Mouse (Mus musculus): ENCODE data around the gene Vmn1r16. TPM values are rescaled to one million over a fixed set of nuclear protein-coding genes. Genes with fewer than 3 reads are reported as not detected.
"Not testable (repeated sequence)": the region's sequence is repeated elsewhere in the genome, so short reads cannot be mapped to it uniquely, and the experiment has no call there.

Vmn1r16 gene
- polyA plus RNA-seq (2012; rRNA removed), result not detected in 2 replicates
- polyA plus RNA-seq (2014; fragmentation: Nextera tagmentation; extraction: Ambion mirVana), result not detected in 2 replicates

GRCm38 (mm10) chr6:57329394-57329793 lies at the start of gene Vmn1r16:
TSS of gene Vmn1r16 (minus strand) at chr6:57329494.
- Histone ChIP-seq H3K27me3 (ENCODE audit: control insufficient read depth, insufficient read depth, low read length) (no peaks in the 10 kb centered on the region), H3K36me3 (replicated peaks; ENCODE audit: control insufficient read depth, insufficient read depth, low read depth) (no peaks in the 10 kb centered on the region), H3K4me1 (replicated peaks; ENCODE audit: control insufficient read depth in 2 of 2, insufficient read depth in 2 of 2, low read length in 1 of 2) (no peaks in the 10 kb centered on the region), H3K9ac (replicated peaks) (no peak within 1 kb of the TSS), H3K4me2 (ENCODE audit: low read depth) (no peak within 1 kb of the TSS), H3K27ac (no peak within 1 kb of the TSS), H3K9me3 (ENCODE audit: control insufficient read depth, low read length) (no peaks in the 10 kb centered on the region), H3K4me3 (ENCODE audit: insufficient read depth in 1 of 2, low read depth in 2 of 2, low read length in 2 of 2) (no peak within 1 kb of the TSS)
- 39% methylated on average over 3 of the region's 3 CpGs for WGBS (ENCODE audit: insufficient replicate concordance)
- ATAC-seq (ENCODE audit: insufficient read depth) (no peak), DNase-seq (ENCODE audit: low read depth in 3 of 3, low spot score in 3 of 3) (no peak)
- TF ChIP-seq EP300 (IDR thresholded peaks at IDR 0.05; ENCODE audit: low read depth), result no peak
- TF ChIP-seq CTCF (IDR thresholded peaks at IDR 0.05; ENCODE audit: low read depth), result no peak

GRCm38 (mm10) chr6:57367496-57367895 lies 38.2 kb upstream of the Vmn1r16 start:
- no peak for TF ChIP-seq CTCF (IDR thresholded peaks at IDR 0.05; ENCODE audit: low read depth)
- TF ChIP-seq EP300 (IDR thresholded peaks at IDR 0.05; ENCODE audit: low read depth), result no peak
- Histone ChIP-seq H3K4me1 (replicated peaks; ENCODE audit: control insufficient read depth in 2 of 2, insufficient read depth in 2 of 2, low read length in 1 of 2) (no peaks in the 10 kb centered on the region), H3K27ac (no peak overlapping the region), H3K27me3 (ENCODE audit: control insufficient read depth, insufficient read depth, low read length) (no peaks in the 10 kb centered on the region), H3K4me3 (ENCODE audit: insufficient read depth in 1 of 2, low read depth in 2 of 2, low read length in 2 of 2) (no peak overlapping the region), H3K4me2 (ENCODE audit: low read depth) (no peak overlapping the region), H3K9me3 (ENCODE audit: control insufficient read depth, low read length) (no peaks in the 10 kb centered on the region), H3K9ac (replicated peaks) (no peak overlapping the region), H3K36me3 (replicated peaks; ENCODE audit: control insufficient read depth, insufficient read depth, low read depth) (no peaks in the 10 kb centered on the region)
- 46% methylated on average over 1 of the region's 1 CpGs for WGBS (ENCODE audit: insufficient replicate concordance)
- no peak for ATAC-seq (ENCODE audit: insufficient read depth)
- DNase-seq (ENCODE audit: low read depth in 3 of 3, low spot score in 3 of 3), result no peak

- ATAC-seq (ENCODE audit: insufficient read depth); H3K9me3 ChIP-seq (ENCODE audit: control insufficient read depth, low read length); H3K4me2 ChIP-seq (ENCODE audit: low read depth); H3K9ac ChIP-seq (replicated peaks); H3K4me3 ChIP-seq (ENCODE audit: insufficient read depth in 1 of 2, low read depth in 2 of 2, low read length in 2 of 2); DNase-seq (ENCODE audit: low read depth in 3 of 3, low spot score in 3 of 3); H3K4me1 ChIP-seq (replicated peaks; ENCODE audit: control insufficient read depth in 2 of 2, insufficient read depth in 2 of 2, low read length in 1 of 2); H3K27ac ChIP-seq; H3K27me3 ChIP-seq (ENCODE audit: control insufficient read depth, insufficient read depth, low read length); H3K36me3 ChIP-seq (replicated peaks; ENCODE audit: control insufficient read depth, insufficient read depth, low read depth): not testable (repeated sequence)
- WGBS (ENCODE audit: insufficient replicate concordance), result 69% methylated on average over 1 of the region's 1 CpGs
Measured at GRCm38 (mm10) chr6:57365866-57366265, 36.6 kb upstream of the Vmn1r16 start.

- H3K4me1 ChIP-seq (replicated peaks; ENCODE audit: control insufficient read depth in 2 of 2, insufficient read depth in 2 of 2, low read length in 1 of 2), result no peaks in the 10 kb centered on the region
- H3K4me2 ChIP-seq (ENCODE audit: low read depth), result no peak within 1 kb of the TSS
- H3K27ac ChIP-seq, result no peak within 1 kb of the TSS
- no peaks in the 10 kb centered on the region for H3K36me3 ChIP-seq (replicated peaks; ENCODE audit: control insufficient read depth, insufficient read depth, low read depth)
- no peaks in the 10 kb centered on the region for H3K9me3 ChIP-seq (ENCODE audit: control insufficient read depth, low read length)
- no peak within 1 kb of the TSS for H3K9ac ChIP-seq (replicated peaks)
- ATAC-seq (ENCODE audit: insufficient read depth) (no peak), DNase-seq (ENCODE audit: low read depth in 3 of 3, low spot score in 3 of 3) (no peak)
- 48% methylated on average over 1 of the region's 1 CpGs for WGBS (ENCODE audit: insufficient replicate concordance)
- TF ChIP-seq CTCF (IDR thresholded peaks at IDR 0.05; ENCODE audit: low read depth), result no peak
- TF ChIP-seq EP300 (IDR thresholded peaks at IDR 0.05; ENCODE audit: low read depth), result no peak
- H3K27me3 ChIP-seq (ENCODE audit: control insufficient read depth, insufficient read depth, low read length), result no peaks in the 10 kb centered on the region
- no peak within 1 kb of the TSS for H3K4me3 ChIP-seq (ENCODE audit: insufficient read depth in 1 of 2, low read depth in 2 of 2, low read length in 2 of 2)
Measured at GRCm38 (mm10) chr6:57363627-57364026, 34.3 kb upstream of the Vmn1r16 start, which contains the start of gene Vmn1r17. TSS of gene Vmn1r17 (minus strand) at chr6:57363727.

GRCm38 (mm10) chr6:57356864-57357263 lies 27.6 kb upstream of the Vmn1r16 start:
- WGBS (ENCODE audit: insufficient replicate concordance), result 51% methylated on average over 2 of the region's 2 CpGs
- no peak overlapping the region for H3K9ac ChIP-seq (replicated peaks)
- H3K36me3 ChIP-seq (replicated peaks; ENCODE audit: control insufficient read depth, insufficient read depth, low read depth), result no peaks in the 10 kb centered on the region
- no peak overlapping the region for H3K4me3 ChIP-seq (ENCODE audit: insufficient read depth in 1 of 2, low read depth in 2 of 2, low read length in 2 of 2)
- ATAC-seq (ENCODE audit: insufficient read depth) (no peak), DNase-seq (ENCODE audit: low read depth in 3 of 3, low spot score in 3 of 3) (no peak)
- H3K27ac ChIP-seq, result no peak overlapping the region
- no peak overlapping the region for H3K4me2 ChIP-seq (ENCODE audit: low read depth)
- TF ChIP-seq EP300 (IDR thresholded peaks at IDR 0.05; ENCODE audit: low read depth) (no peak), CTCF (IDR thresholded peaks at IDR 0.05; ENCODE audit: low read depth) (no peak)
- no peaks in the 10 kb centered on the region for H3K9me3 ChIP-seq (ENCODE audit: control insufficient read depth, low read length)
- H3K4me1 ChIP-seq (replicated peaks; ENCODE audit: control insufficient read depth in 2 of 2, insufficient read depth in 2 of 2, low read length in 1 of 2), result no peaks in the 10 kb centered on the region
- H3K27me3 ChIP-seq (ENCODE audit: control insufficient read depth, insufficient read depth, low read length), result no peaks in the 10 kb centered on the region
